Mouse (Mus musculus) CH12.LX (cell line): ENCODE measurements around the gene Aff1. TPM values are rescaled to one million over a fixed set of nuclear protein-coding genes. Genes with fewer than 3 reads are reported as not detected.

Source experiments
- DNase-seq: peaks from one replicate; pipeline ENCODE4 v3.0.0-alpha.2; 2013; ENCODE audit errors: extremely low read depth
- H3K27ac ChIP-seq: 2 replicates; pipeline ENCODE4 v1.5.1; 2012; ENCODE audit warnings: low read depth, mild to moderate bottlenecking, control low read depth, moderate library complexity; ENCODE audit not compliant: insufficient read depth
- H3K27me3 ChIP-seq: replicated peaks from 2 replicates; pipeline ENCODE3; 2012; ENCODE audit warnings: inconsistent platforms
- H3K36me3 ChIP-seq, 2 experiments: replicated peaks in 1 of 2; 2 replicates each; pipeline versions ENCODE3 to v1.6.1; 2012; ENCODE audit warnings: inconsistent platforms in 1 of 2, low read length in 1 of 2, mild to moderate bottlenecking in 1 of 2, mixed read lengths in 1 of 2, moderate library complexity in 1 of 2; ENCODE audit not compliant: control insufficient read depth in 1 of 2, insufficient read depth in 1 of 2
- H3K4me1 ChIP-seq, 2 experiments: 2 replicates each; pipeline ENCODE4 v1.6.1; 2012; ENCODE audit warnings: inconsistent platforms in 1 of 2, moderate library complexity in 1 of 2; ENCODE audit not compliant: insufficient read depth in 2 of 2, control insufficient read depth in 1 of 2
- H3K4me2 ChIP-seq: 2 replicates; pipeline ENCODE4 v1.6.1; 2012; ENCODE audit warnings: low read depth, mild to moderate bottlenecking, control low read depth; ENCODE audit not compliant: poor library complexity, insufficient read depth, severe bottlenecking
- H3K4me3 ChIP-seq, 3 experiments: fragments of 150-350 bp in 1 of 3; sonication (generic) in 1 of 3; replicated peaks in 1 of 3; 2 replicates each; pipeline versions ENCODE3 to v1.5.1; 2011 to 2012; ENCODE audit warnings: low read depth in 2 of 3, low read length in 2 of 3, mild to moderate bottlenecking in 2 of 3, moderate library complexity in 2 of 3, control low read depth in 1 of 3, improper control_type of control experiment in 1 of 3, inconsistent platforms in 1 of 3, mixed read lengths in 1 of 3; ENCODE audit not compliant: poor library complexity in 1 of 3
- H3K79me2 ChIP-seq: replicated peaks from 2 replicates; pipeline ENCODE4 v1.6.1; 2012; ENCODE audit warnings: mild to moderate bottlenecking, moderate library complexity; ENCODE audit not compliant: control insufficient read depth, poor library complexity, insufficient read depth, severe bottlenecking; ENCODE audit errors: extremely low read depth
- H3K9ac ChIP-seq: 2 replicates; pipeline ENCODE4 v1.6.1; 2012; ENCODE audit warnings: low read depth, mild to moderate bottlenecking, control low read depth, moderate library complexity; ENCODE audit not compliant: insufficient read depth
- H3K9me3 ChIP-seq: replicated peaks from 2 replicates; pipeline ENCODE3; 2012; ENCODE audit warnings: low read length, inconsistent platforms, mixed read lengths
- E2F4 ChIP-seq: IDR thresholded peaks from 2 replicates; pipeline ENCODE4 v1.6.1; 2011; ENCODE audit warnings: low read depth, low read length, improper control_type of control experiment; ENCODE audit not compliant: insufficient replicate concordance
- ELF1 ChIP-seq: IDR thresholded peaks from 2 replicates; pipeline ENCODE4 v1.6.1; 2014; ENCODE audit warnings: low read depth, mild to moderate bottlenecking, inconsistent platforms, low read length, improper control_type of control experiment
- EP300 ChIP-seq: IDR thresholded peaks from 2 replicates; pipeline ENCODE4 v1.6.1; 2011; ENCODE audit warnings: low read length, improper control_type of control experiment
- GABPA ChIP-seq: IDR thresholded peaks from 2 replicates; pipeline ENCODE4 v1.6.1; 2012; ENCODE audit warnings: low read depth, low read length, improper control_type of control experiment, inconsistent platforms; ENCODE audit not compliant: insufficient replicate concordance
- KAT2A ChIP-seq: IDR thresholded peaks from 2 replicates; pipeline ENCODE4 v1.6.1; 2012; ENCODE audit warnings: low read length, improper control_type of control experiment, inconsistent platforms; ENCODE audit not compliant: insufficient replicate concordance
- MAX ChIP-seq: IDR thresholded peaks from 2 replicates; pipeline ENCODE4 v1.6.1; 2011; ENCODE audit warnings: low read length, improper control_type of control experiment
- MAZ ChIP-seq: IDR thresholded peaks from 2 replicates; pipeline ENCODE4 v1.6.1; 2012; ENCODE audit warnings: low read depth, mild to moderate bottlenecking, inconsistent platforms, low read length, improper control_type of control experiment, moderate library complexity
- MEF2A ChIP-seq: IDR thresholded peaks from 2 replicates; pipeline ENCODE4 v1.6.1; 2014; ENCODE audit warnings: low read depth, mild to moderate bottlenecking, inconsistent platforms, low read length, improper control_type of control experiment, borderline replicate concordance
- MXI1 ChIP-seq: IDR thresholded peaks from 2 replicates; pipeline ENCODE4 v1.6.1; 2011; ENCODE audit warnings: mild to moderate bottlenecking, low read depth, low read length, improper control_type of control experiment
- PAX5 ChIP-seq: IDR thresholded peaks from 2 replicates; pipeline ENCODE4 v1.6.1; 2012; ENCODE audit warnings: low read length, inconsistent platforms, mixed read lengths
- RAD21 ChIP-seq: IDR thresholded peaks from 2 replicates; pipeline ENCODE4 v1.6.1; 2011; ENCODE audit warnings: low read depth, mild to moderate bottlenecking, low read length, improper control_type of control experiment, moderate library complexity
- RCOR1 ChIP-seq: conservative IDR thresholded peaks from 2 replicates; pipeline ENCODE4 v1.6.1; 2012; ENCODE audit warnings: low read depth, mild to moderate bottlenecking, inconsistent platforms, low read length, improper control_type of control experiment
- SIN3A ChIP-seq: IDR thresholded peaks from 2 replicates; pipeline ENCODE4 v1.6.1; 2012; ENCODE audit warnings: low read length, improper control_type of control experiment, inconsistent platforms
- SMC3 ChIP-seq: IDR thresholded peaks from 2 replicates; pipeline ENCODE4 v1.6.1; 2011; ENCODE audit warnings: low read depth, low read length, improper control_type of control experiment
- TBP ChIP-seq: conservative IDR thresholded peaks from 2 replicates; pipeline ENCODE4 v1.6.1; 2011; ENCODE audit warnings: low read depth, low read length, improper control_type of control experiment
- UBTF ChIP-seq: IDR thresholded peaks from 2 replicates; pipeline ENCODE4 v1.6.1; 2012; ENCODE audit warnings: low read depth, mild to moderate bottlenecking, inconsistent platforms, low read length, improper control_type of control experiment, moderate library complexity
- USF1 ChIP-seq: IDR thresholded peaks from 2 replicates; pipeline ENCODE4 v1.6.1; 2014; ENCODE audit warnings: low read depth, mild to moderate bottlenecking, inconsistent platforms, low read length, improper control_type of control experiment
- USF2 ChIP-seq: conservative IDR thresholded peaks from 2 replicates; pipeline ENCODE4 v1.6.1; 2011; ENCODE audit warnings: low read depth, low read length, improper control_type of control experiment
- ZC3H11A ChIP-seq: IDR thresholded peaks from 2 replicates; pipeline ENCODE4 v1.6.1; 2012; ENCODE audit warnings: low read depth, mild to moderate bottlenecking, inconsistent platforms, low read length, improper control_type of control experiment
- ZMIZ1 ChIP-seq: IDR thresholded peaks from 2 replicates; pipeline ENCODE4 v1.6.1; 2012; ENCODE audit warnings: low read depth, mild to moderate bottlenecking, inconsistent platforms, low read length, improper control_type of control experiment
- dilution Hi-C: fragments of 300-500 bp; cut with MboI; formaldehyde crosslinking; loops from 2 replicates; pipeline ENCODE4 v1.14.3; 2020; ENCODE audit warnings: low sequenced_read_pairs; ENCODE audit not compliant: extremely low pct_unique_long_range_greater_than_20kb, extremely low pct_ligation_motif_present
- in situ Hi-C: fragments of 300-500 bp; cut with MboI; formaldehyde crosslinking; loops from 3 replicates; pipeline ENCODE4 v1.14.3; 2019; ENCODE audit warnings: low sequenced_read_pairs, low pct_ligation_motif_present, low pct_unique_long_range_greater_than_20kb, mixed read lengths
- polyA plus RNA-seq: library from polyadenylated mRNA; unstranded; fragments of >175 nt; gene quantifications from 2 replicates; pipeline ENCODE4 v1.2.1, GENCODE M21; 2012; ENCODE audit warnings: low read depth; ENCODE audit not compliant: insufficient read length
- total RNA-seq, 2 experiments: library from RNA; depleted of rRNA; stranded (reverse); fragments of 300-350 nt in 1 of 2; fragments of >200 nt in 1 of 2; gene quantifications; 2 replicates each; pipeline ENCODE4 v1.2.3; 2012 to 2014

The Aff1 gene
- total and polyA plus RNA-seq, 3 experiments = 13.2 to 38.9 (median 21.8) TPM

- H3K9ac ChIP-seq = no peak overlapping the region; the same call in 1 of the 2 replicates
- H3K27me3 ChIP-seq = no peaks in the 10 kb centered on the region
- H3K4me3 ChIP-seq = no peak overlapping the region
- H3K36me3 ChIP-seq = peaks cover 9 to 58% of the 10 kb centered on the region in 2 experiments
- H3K4me2 ChIP-seq = no peak overlapping the region
- H3K9me3 ChIP-seq = peaks cover 6% of the 10 kb centered on the region
- H3K79me2 ChIP-seq = peaks cover 58% of the 10 kb centered on the region
- no peak for TF ChIP-seq RCOR1
- no peak for DNase-seq
- H3K27ac ChIP-seq = no peak overlapping the region
- dilution Hi-C loops (no loop called here), in situ Hi-C loops (no loop called here)
- peaks cover 24 to 72% of the 10 kb centered on the region in 2 experiments for H3K4me1 ChIP-seq
Observed at GRCm38 (mm10) chr5:103740093-103740902, 48.1 kb downstream of the Aff1 start.

- Histone ChIP-seq H3K27ac (no peak overlapping the region), H3K4me2 (no peak overlapping the region), H3K9ac (no peak overlapping the region), H3K4me1 (peaks cover 26 to 72% of the 10 kb centered on the region in 2 experiments), H3K27me3 (no peaks in the 10 kb centered on the region), H3K79me2 (peaks cover 60% of the 10 kb centered on the region), H3K4me3 (no peak overlapping the region), H3K9me3 (peaks cover 12% of the 10 kb centered on the region), H3K36me3 (peaks cover 14 to 61% of the 10 kb centered on the region in 2 experiments)
- dilution Hi-C loops (no loop called here), in situ Hi-C loops (no loop called here)
- DNase-seq = no peak
- TF ChIP-seq USF1 (no peak), SIN3A (no peak), EP300 (no peak), E2F4 (no peak), KAT2A (no peak), MAX (no peak), ELF1 (no peak), SMC3 (no peak), MXI1 (no peak), MAZ (no peak), PAX5 (no peak), MEF2A (no peak), ZMIZ1 (no peak), RAD21 (no peak), GABPA (no peak), TBP (no peak), USF2 (no peak), ZC3H11A (no peak), RCOR1 (no peak), UBTF (no peak)
Observed at GRCm38 (mm10) chr5:103740903-103741246, 48.7 kb downstream of the Aff1 start.
